Mouse (Mus musculus) retina, postnatal 1 day (tissue): ENCODE measurements around the gene Nmbr.

ENCODE experiments used
- DNase-seq: peaks from one replicate; pipeline ENCODE4 v3.0.0-alpha.2; 2012

The Nmbr gene

GRCm38 (mm10) chr10:14705072-14706066 lies at the start of gene Nmbr, which contains the start of gene Vta1:
Gene Nmbr, plus strand, starts transcription at chr10:14705591.
Gene Vta1, minus strand, starts transcription at chr10:14705560.
- DNase-seq: peak; percentile 99

DNA sequence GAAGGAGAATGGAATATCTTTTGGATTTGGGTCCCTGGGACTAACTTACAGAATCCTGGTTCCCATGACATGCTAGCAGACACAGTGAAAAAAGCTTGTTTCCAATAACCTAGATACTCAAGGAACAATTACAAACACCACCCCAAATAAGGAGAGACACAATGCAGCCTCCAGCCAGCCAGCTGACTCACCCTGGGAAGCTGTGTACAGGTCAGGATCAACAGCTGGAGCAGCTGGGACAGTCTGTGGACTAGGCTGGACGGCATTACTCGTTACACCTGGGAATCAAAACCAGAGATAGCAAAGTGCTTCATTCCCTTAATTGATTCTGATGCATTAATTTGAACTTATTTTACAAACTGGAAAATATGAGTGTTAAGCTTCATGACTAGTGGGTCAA lies 44.5 kb upstream of the Nmbr start:
- no peak for DNase-seq

DNA sequence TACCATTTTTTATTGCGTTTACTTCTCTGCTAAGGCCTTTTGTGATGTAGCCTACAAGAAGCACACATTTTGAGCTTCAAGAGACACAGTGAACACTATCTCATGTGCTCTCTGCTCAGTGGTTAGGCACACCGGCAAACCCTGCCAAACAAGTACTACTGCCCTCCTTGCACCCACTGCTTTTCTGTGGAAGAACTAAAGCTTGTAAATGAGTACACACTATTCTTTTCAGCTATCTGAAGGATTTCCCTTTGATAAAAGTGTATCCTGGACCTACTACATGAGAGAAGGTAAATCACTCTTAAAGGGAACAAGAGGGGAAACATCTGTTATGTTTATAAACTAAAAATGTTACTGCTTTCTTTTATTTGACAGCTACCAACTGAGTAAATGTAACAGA lies 39.2 kb upstream of the Nmbr start:
- DNase-seq: no peak

- no peak for DNase-seq
Observed at GRCm38 (mm10) chr10:14685663-14686062, 19.7 kb upstream of the Nmbr start.

- DNase-seq: no peak
Observed at GRCm38 (mm10) chr10:14688785-14689442, 16.5 kb upstream of the Nmbr start.

DNA sequence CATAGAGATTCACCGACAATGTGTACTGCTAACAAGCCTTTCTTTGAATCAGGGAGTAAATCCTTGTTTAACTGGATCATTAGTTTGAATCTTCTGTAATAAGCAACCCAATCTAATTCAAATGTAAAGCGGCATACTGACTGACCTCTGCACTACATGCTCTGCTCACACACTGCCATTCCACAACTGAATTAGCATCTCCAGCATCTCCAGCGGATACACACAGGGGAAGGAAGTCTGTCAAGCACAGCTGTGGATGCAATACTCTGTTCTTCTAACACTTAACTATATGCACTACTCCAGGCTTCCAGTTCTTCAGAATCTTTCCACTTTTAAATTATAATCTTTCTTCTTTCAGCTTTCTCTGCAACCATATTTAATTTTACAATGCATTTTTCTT lies 15.0 kb upstream of the Nmbr start:
- no peak for DNase-seq

GRCm38 (mm10) chr10:14703239-14703638 lies 2.2 kb upstream of the Nmbr start:
- no peak for DNase-seq

GRCm38 (mm10) chr10:14703830-14704420 lies 1.5 kb upstream of the Nmbr start:
- DNase-seq: no peak

- no peak for DNase-seq
Observed at GRCm38 (mm10) chr10:14718114-14718513, 12.7 kb downstream of the Nmbr start, which contains the start of gene Gje1. Gene Gje1, minus strand, starts transcription at chr10:14718214.

- no peak for DNase-seq
Observed at GRCm38 (mm10) chr10:14725671-14726070, 20.3 kb downstream of the Nmbr start.

DNA sequence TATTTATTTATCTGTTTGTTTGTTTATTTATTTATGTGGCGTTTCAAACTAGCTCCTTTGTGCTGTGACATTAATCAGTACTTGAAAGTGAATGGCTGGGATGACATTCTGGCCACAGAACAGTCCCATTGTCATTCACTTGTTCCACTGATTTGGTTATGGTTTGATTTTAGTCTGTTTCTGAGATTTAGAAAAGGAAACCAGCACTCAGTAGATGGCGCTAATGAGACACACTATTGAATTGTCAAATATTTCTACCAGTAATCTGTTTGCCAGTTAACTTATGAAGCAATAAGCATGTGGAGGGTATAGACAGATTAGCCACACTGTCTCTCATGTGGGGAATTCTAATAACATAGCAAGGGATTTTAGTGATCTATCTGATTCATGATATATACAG lies 28.9 kb downstream of the Nmbr start:
- DNase-seq: peak; percentile 74

GRCm38 (mm10) chr10:14759665-14760558 lies 54.5 kb downstream of the Nmbr start:
- DNase-seq: peak; percentile 35

GRCm38 (mm10) chr10:14760618-14761017 lies 55.2 kb downstream of the Nmbr start:
- no peak for DNase-seq

DNA sequence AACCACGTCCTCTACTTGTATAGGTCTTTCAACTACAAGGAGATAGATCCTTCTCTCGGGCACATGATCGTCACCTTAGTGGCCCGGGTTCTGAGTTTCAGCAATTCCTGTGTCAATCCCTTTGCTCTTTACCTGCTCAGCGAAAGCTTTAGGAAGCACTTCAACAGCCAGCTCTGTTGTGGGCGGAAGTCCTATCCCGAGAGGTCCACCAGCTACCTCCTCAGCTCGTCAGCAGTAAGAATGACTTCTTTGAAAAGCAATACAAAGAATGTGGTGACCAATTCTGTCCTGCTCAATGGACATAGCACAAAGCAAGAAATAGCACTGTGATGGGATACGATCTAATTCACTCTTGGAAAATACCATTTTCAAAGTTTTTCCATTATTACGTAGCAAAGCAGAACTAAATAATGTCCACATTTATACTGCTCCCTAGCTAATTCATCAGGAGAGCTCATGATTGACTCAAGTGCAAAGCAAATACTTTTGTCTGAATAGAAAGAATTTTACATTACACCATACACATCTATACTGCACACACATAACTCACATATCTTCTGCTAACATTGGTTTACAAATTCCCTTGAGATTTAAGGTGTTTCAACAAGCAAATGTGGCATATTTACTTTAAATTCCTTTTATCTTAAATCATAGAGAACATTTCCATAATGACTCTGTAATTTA lies 65.0 kb downstream of the Nmbr start:
- DNase-seq: no peak

DNA sequence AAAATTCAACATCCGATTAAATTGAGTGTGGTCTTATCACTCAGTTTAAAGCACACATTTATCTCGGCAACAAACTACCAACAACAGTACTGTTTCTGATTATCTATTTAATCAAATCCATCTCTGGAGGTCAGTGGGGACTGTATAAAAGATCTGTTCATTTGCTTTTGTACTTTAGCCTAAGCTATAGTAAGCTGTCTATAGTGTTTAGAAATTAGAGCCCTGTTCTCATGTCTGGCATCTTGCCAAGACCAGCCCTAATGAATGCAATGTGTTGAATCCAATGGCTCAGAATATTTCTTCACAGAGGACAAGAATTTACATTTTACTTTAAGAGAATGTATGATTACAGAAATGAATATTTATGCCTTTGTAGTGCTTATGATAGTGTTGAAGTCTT lies 69.1 kb downstream of the Nmbr start:
- peak; percentile 67 for DNase-seq

DNA sequence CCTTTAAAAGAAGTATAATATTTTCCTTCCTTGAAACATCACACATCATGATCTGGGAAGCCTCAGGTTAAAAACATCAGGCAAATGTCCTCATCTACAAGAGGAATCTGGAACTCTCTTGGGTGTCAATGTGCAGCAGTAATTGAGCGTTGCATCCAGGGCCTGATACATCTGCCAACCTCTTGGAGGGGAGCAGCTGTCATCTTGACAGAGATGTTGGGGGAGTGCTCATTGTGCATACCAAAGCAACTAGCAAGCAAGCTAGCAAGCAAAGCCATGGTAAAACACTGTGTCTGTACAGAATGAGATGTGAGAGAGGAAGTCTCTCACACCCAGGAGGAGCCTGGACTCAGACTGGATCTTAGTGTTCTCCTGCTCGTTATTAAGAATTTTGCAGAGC lies 84.6 kb downstream of the Nmbr start:
- peak; percentile 2 for DNase-seq

- DNase-seq: no peak
Observed at GRCm38 (mm10) chr10:14816970-14817369, 111.6 kb downstream of the Nmbr start.
